Mouse (Mus musculus) ES-Bruce4 (cell line): Measurements from ENCODE around the gene Surf2.

Experiments
- CTCF ChIP-seq: IDR thresholded peaks from one replicate; pipeline ENCODE4 v1.8.1; 2011; ENCODE audit warnings: low read depth, low read length
- EP300 ChIP-seq: IDR thresholded peaks from 2 replicates; pipeline ENCODE4 v1.6.1; 2011; ENCODE audit warnings: low read depth, low read length; ENCODE audit not compliant: insufficient read depth
- POLR2A ChIP-seq: IDR thresholded peaks from one replicate; pipeline ENCODE4 v1.8.1; 2011; ENCODE audit warnings: low read length; ENCODE audit not compliant: insufficient read depth

DNA sequence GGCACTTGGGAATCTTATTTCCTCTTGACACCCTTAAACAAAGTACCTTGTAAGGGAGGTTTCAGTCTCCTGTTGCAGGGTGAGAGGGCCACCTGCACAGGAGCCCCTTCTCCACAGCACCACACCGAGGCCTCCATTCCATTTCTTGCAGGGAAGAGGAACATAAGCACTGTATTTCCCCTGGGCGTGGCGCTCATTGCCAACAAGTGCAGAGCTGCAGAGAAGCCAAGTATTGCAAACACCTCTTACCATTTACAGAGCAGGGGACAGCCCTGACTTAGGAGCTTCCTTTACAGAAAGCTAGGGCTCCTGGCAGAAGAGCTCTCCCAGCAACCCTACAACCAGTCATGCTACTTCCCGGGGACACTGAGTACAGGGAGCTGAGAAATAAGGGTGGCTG, 36.0 kb downstream of the Surf2 start:
- TF ChIP-seq CTCF: no peak
- TF ChIP-seq POLR2A: no peak
- no peak for TF ChIP-seq EP300
